In genomic region chr17:35649429-35649828, GRCm38 (mm10) we compare ENCODE assay signal across 20 mouse cellular contexts. TPM values are rescaled to one million over a fixed set of nuclear protein-coding genes. Genes with fewer than 3 reads are reported as not detected.
DNase-seq lines count a peak whose midpoint lies in the region; ATAC-seq and TF ChIP-seq lines count a peak whose summit lies in the region.
"Had no signal": no experiment of that assay in that cellular context is flagged by ENCODE, and none has a peak within 500 bp of the region (broad histone marks: within the 10 kb centered on the region; RNA-seq: fewer than 3 reads in every experiment).

No protein-coding gene starts in this region.

- no peaks in the 10 kb centered on the region for H3K36me3 ChIP-seq in intestine, embryonic 16.5 days (ENCODE audit: control insufficient read depth, insufficient read depth, low read length)
- H3K36me3 ChIP-seq in kidney, embryonic 14.5 days (ENCODE audit: control insufficient read depth, insufficient read depth, low read length) = no peaks in the 10 kb centered on the region
- H3K36me3 ChIP-seq in lung, embryonic 14.5 days (ENCODE audit: insufficient read depth) = no peaks in the 10 kb centered on the region; the same call in 1 of the 2 replicates
- H3K36me3 ChIP-seq in stomach, embryonic 14.5 days (ENCODE audit: control insufficient read depth, insufficient read depth, low read length) = peaks cover under 1% of the 10 kb centered on the region; the same call in 1 of the 2 replicates
- H3K36me3 ChIP-seq: heart, embryonic 12.5 days had no signal

- DNase-seq in lung, embryonic 14.5 days = peak; percentile 77
- no peak for DNase-seq in gastrocnemius, adult 2 months
- DNase-seq in gastrocnemius, adult 18-20 months (ENCODE audit: low spot score) = no peak
- DNase-seq in spleen, postnatal 4 days (ENCODE audit: low spot score in 2 of 2) = no peak
- DNase-seq: cerebellum, adult 2 months; forebrain, postnatal 0 days; heart, postnatal 4 days; right cerebral cortex, postnatal 14 days; thymus, adult 2 months had no signal

- ATAC-seq in intestine, embryonic 16.5 days = peak; percentile 95
- ATAC-seq in kidney, embryonic 14.5 days (ENCODE audit: low FRiP score, low TSS enrichment) = no peak; the same call in 1 of the 2 replicates
- ATAC-seq in lung, embryonic 14.5 days (ENCODE audit: insufficient read depth) = peak; percentile 89
- ATAC-seq in stomach, embryonic 14.5 days (ENCODE audit: insufficient number of reproducible peaks, insufficient read depth, low FRiP score, low read depth) = peak; percentile 91
- no peak for ATAC-seq in megakaryocyte-erythroid progenitor cell, adult 5-6 weeks (replicated peaks; ENCODE audit: low FRiP score, low TSS enrichment, poor library complexity, severe bottlenecking)
- ATAC-seq: forebrain, postnatal 0 days; midbrain, embryonic 16.5 days had no signal

- peak overlapping the region; percentile 10; the same call in 1 of the 2 replicates for H3K4me2 ChIP-seq in intestine, embryonic 16.5 days (ENCODE audit: low read depth, low read length)
- no peak overlapping the region for H3K4me2 ChIP-seq in kidney, embryonic 14.5 days (replicated peaks; ENCODE audit: low read depth, low read length)
- peak overlapping the region; percentile 53 for H3K4me2 ChIP-seq in lung, embryonic 14.5 days
- H3K4me2 ChIP-seq in stomach, embryonic 14.5 days (replicated peaks; ENCODE audit: low read depth, low read length) = peak overlapping the region; percentile 24
- H3K4me2 ChIP-seq: heart, embryonic 12.5 days had no signal

- intact Hi-C loops in gastrocnemius, adult 2 months (cut with DNase I) = no loop called here

- peak overlapping the region; percentile 44; the same call in 1 of the 2 replicates for H3K9ac ChIP-seq in intestine, embryonic 16.5 days (ENCODE audit: low read depth, low read length)
- no peak overlapping the region for H3K9ac ChIP-seq in kidney, embryonic 14.5 days (ENCODE audit: low read depth, low read length)
- no peak overlapping the region for H3K9ac ChIP-seq in lung, embryonic 14.5 days
- no peak overlapping the region for H3K9ac ChIP-seq in stomach, embryonic 14.5 days (replicated peaks; ENCODE audit: low read depth, low read length)
- H3K9ac ChIP-seq: forebrain, postnatal 0 days; heart, embryonic 12.5 days had no signal

- peak overlapping the region; percentile 50 for H3K27ac ChIP-seq in intestine, embryonic 16.5 days (ENCODE audit: low read length)
- peak overlapping the region; percentile 69; the same call in 1 of the 2 replicates for H3K27ac ChIP-seq in kidney, embryonic 14.5 days (ENCODE audit: low read depth, low read length)
- peak overlapping the region; percentile 92 for H3K27ac ChIP-seq in lung, embryonic 14.5 days (ENCODE audit: low read depth)
- peak overlapping the region; percentile 90 for H3K27ac ChIP-seq in stomach, embryonic 14.5 days (ENCODE audit: low read length)
- H3K27ac ChIP-seq in gastrocnemius, adult 2 months = no peak overlapping the region

- H3K27me3 ChIP-seq in intestine, embryonic 16.5 days (replicated peaks; ENCODE audit: control insufficient read depth, insufficient read depth, low read length) = no peaks in the 10 kb centered on the region
- H3K27me3 ChIP-seq in kidney, embryonic 14.5 days (ENCODE audit: control insufficient read depth, insufficient read depth, low read length) = no peaks in the 10 kb centered on the region
- H3K27me3 ChIP-seq in lung, embryonic 14.5 days (ENCODE audit: insufficient read depth, low read length) = no peaks in the 10 kb centered on the region
- no peaks in the 10 kb centered on the region for H3K27me3 ChIP-seq in stomach, embryonic 14.5 days (ENCODE audit: control insufficient read depth, insufficient read depth, low read length)

- H3K4me1 ChIP-seq in intestine, embryonic 16.5 days (ENCODE audit: control insufficient read depth, insufficient read depth, low read length) = peaks cover 13% of the 10 kb centered on the region; the same call in 1 of the 2 replicates
- H3K4me1 ChIP-seq in kidney, embryonic 14.5 days (ENCODE audit: control insufficient read depth, insufficient read depth, low read length) = 0 out of 2 replicates have a peak, but pooled peaks cover 10% of the 10 kb centered on the region
- H3K4me1 ChIP-seq in lung, embryonic 14.5 days (ENCODE audit: insufficient read depth) = 0 out of 2 replicates have a peak, but pooled peaks cover 3% of the 10 kb centered on the region
- H3K4me1 ChIP-seq in stomach, embryonic 14.5 days (ENCODE audit: control insufficient read depth, insufficient read depth, low read length) = no peaks in the 10 kb centered on the region
- H3K4me1 ChIP-seq: heart, embryonic 12.5 days had no signal

- no peak overlapping the region for H3K4me3 ChIP-seq in intestine, embryonic 16.5 days (ENCODE audit: low read length)
- H3K4me3 ChIP-seq in kidney, embryonic 14.5 days (ENCODE audit: low read length) = no peak overlapping the region
- peak overlapping the region; percentile 22 for H3K4me3 ChIP-seq in lung, embryonic 14.5 days (ENCODE audit: low read depth, low read length)
- no peak overlapping the region for H3K4me3 ChIP-seq in stomach, embryonic 14.5 days (ENCODE audit: low read depth, low read length)
- H3K4me3 ChIP-seq in gastrocnemius, adult 2 months = no peak overlapping the region
- H3K4me3 ChIP-seq: heart, embryonic 12.5 days had no signal

- no peak for TF ChIP-seq CTCF in lung, embryonic 14.5 days (IDR thresholded peaks at IDR 0.05; ENCODE audit: low read depth)
- no peak for TF ChIP-seq CTCF in gastrocnemius, adult 2 months (IDR thresholded peaks at IDR 0.05)

- H3K9me3 ChIP-seq in intestine, embryonic 16.5 days (ENCODE audit: control insufficient read depth, low read length) = no peaks in the 10 kb centered on the region
- no peaks in the 10 kb centered on the region for H3K9me3 ChIP-seq in kidney, embryonic 14.5 days (ENCODE audit: control insufficient read depth, low read length)
- H3K9me3 ChIP-seq in lung, embryonic 14.5 days (ENCODE audit: low read depth, low read length) = no peaks in the 10 kb centered on the region
- no peaks in the 10 kb centered on the region for H3K9me3 ChIP-seq in stomach, embryonic 14.5 days (ENCODE audit: control insufficient read depth, low read depth, low read length)
- H3K9me3 ChIP-seq: heart, embryonic 12.5 days had no signal

- 52% methylated on average over 2 of the region's 2 CpGs for WGBS in intestine, embryonic 16.5 days
- WGBS in kidney, embryonic 14.5 days = 67% methylated on average over 2 of the region's 2 CpGs
- 50% methylated on average over 2 of the region's 2 CpGs for WGBS in lung, embryonic 14.5 days
- 54% methylated on average over 2 of the region's 2 CpGs for WGBS in stomach, embryonic 14.5 days

RNA-seq across cellular contexts. Expression of gene Mucl3, which starts 5.9 kb away (rescaled TPM):
- 0.20 and 0.21 TPM in 2 replicates for polyA plus RNA-seq in intestine, embryonic 16.5 days (2015; fragmentation: Nextera tagmentation; extraction: Ambion mirVana)
- polyA plus RNA-seq in kidney, embryonic 14.5 days (2014; fragmentation: Nextera tagmentation; extraction: Ambion mirVana) = 0.15 and 0.24 TPM in 2 replicates
- polyA plus RNA-seq in lung, embryonic 14.5 days (2014; fragmentation: Nextera tagmentation; extraction: Ambion mirVana) = 1.0 and 1.4 TPM in 2 replicates
- polyA plus RNA-seq in stomach, embryonic 14.5 days (2014; fragmentation: Nextera tagmentation; extraction: Ambion mirVana) = 13.2 and 13.4 TPM in 2 replicates
- not detected for total RNA-seq in gastrocnemius, adult 2 months (2021)
- not detected for total RNA-seq in gastrocnemius, adult 18-20 months (2021)
- total RNA-seq in megakaryocyte-erythroid progenitor cell, adult 5-6 weeks (2014; fragmentation: Nextera tagmentation) = not detected in 2 replicates
- total RNA-seq in megakaryocyte-erythroid progenitor cell, adult 5-6 weeks (2017) = not detected in 2 replicates
- total RNA-seq: forebrain, postnatal 0 days; gastrocnemius, postnatal 4 days; heart, postnatal 4 days; layer of hippocampus, adult 8-10 months; left cerebral cortex, adult 8-10 months had no signal
- polyA plus RNA-seq: cerebellum, adult 2 months; forebrain, postnatal 0 days had no signal

RNA-seq across cellular contexts. Expression of gene Vars2, which starts 18.0 kb away (rescaled TPM):
- polyA plus RNA-seq in intestine, embryonic 16.5 days (2015; fragmentation: Nextera tagmentation; extraction: Ambion mirVana) = 19.3 and 22.8 TPM in 2 replicates
- 9.5 and 16.8 TPM in 2 replicates for polyA plus RNA-seq in kidney, embryonic 14.5 days (2014; fragmentation: Nextera tagmentation; extraction: Ambion mirVana)
- 22.4 and 24.1 TPM in 2 replicates for polyA plus RNA-seq in lung, embryonic 14.5 days (2014; fragmentation: Nextera tagmentation; extraction: Ambion mirVana)
- 14.0 and 18.7 TPM in 2 replicates for polyA plus RNA-seq in stomach, embryonic 14.5 days (2014; fragmentation: Nextera tagmentation; extraction: Ambion mirVana)
- 10 to 100 TPM; 12.8 to 16.8 TPM for total RNA-seq in gastrocnemius, adult 2 months (2021)
- 10 to 100 TPM in 1 of 2 experiments, 1 to 10 TPM in 1; 9.8 to 13.7 TPM for total RNA-seq in gastrocnemius, adult 18-20 months (2021)
- 32.5 and 44.2 TPM in 2 replicates for total RNA-seq in megakaryocyte-erythroid progenitor cell, adult 5-6 weeks (2014; fragmentation: Nextera tagmentation)
- total RNA-seq in megakaryocyte-erythroid progenitor cell, adult 5-6 weeks (2017) = 8.3 and 19.1 TPM in 2 replicates

RNA-seq across cellular contexts. Expression of gene Gm9573, which starts 23.0 kb away (rescaled TPM):
- polyA plus RNA-seq in intestine, embryonic 16.5 days (2015; fragmentation: Nextera tagmentation; extraction: Ambion mirVana) = not detected in 2 replicates
- polyA plus RNA-seq in kidney, embryonic 14.5 days (2014; fragmentation: Nextera tagmentation; extraction: Ambion mirVana) = not detected in 2 replicates
- polyA plus RNA-seq in lung, embryonic 14.5 days (2014; fragmentation: Nextera tagmentation; extraction: Ambion mirVana) = not detected in 2 replicates
- not detected in 2 replicates for polyA plus RNA-seq in stomach, embryonic 14.5 days (2014; fragmentation: Nextera tagmentation; extraction: Ambion mirVana)
- not detected for total RNA-seq in gastrocnemius, adult 2 months (2021)
- not detected for total RNA-seq in gastrocnemius, adult 18-20 months (2021)
- not detected in 2 replicates for total RNA-seq in megakaryocyte-erythroid progenitor cell, adult 5-6 weeks (2014; fragmentation: Nextera tagmentation)
- total RNA-seq in megakaryocyte-erythroid progenitor cell, adult 5-6 weeks (2017) = not detected in 2 replicates
- total RNA-seq: forebrain, postnatal 0 days; gastrocnemius, postnatal 4 days; heart, postnatal 4 days; layer of hippocampus, adult 8-10 months had no signal
- polyA plus RNA-seq: C2C12; cerebellum, adult 2 months; forebrain, postnatal 0 days; heart, embryonic 12.5 days; limb, embryonic 14.5 days; midbrain, embryonic 16.5 days had no signal

RNA-seq across cellular contexts. Expression of gene Gtf2h4, which starts 24.1 kb away (rescaled TPM):
- polyA plus RNA-seq in intestine, embryonic 16.5 days (2015; fragmentation: Nextera tagmentation; extraction: Ambion mirVana) = 41.9 and 45.1 TPM in 2 replicates
- 50.7 and 56.7 TPM in 2 replicates for polyA plus RNA-seq in kidney, embryonic 14.5 days (2014; fragmentation: Nextera tagmentation; extraction: Ambion mirVana)
- polyA plus RNA-seq in lung, embryonic 14.5 days (2014; fragmentation: Nextera tagmentation; extraction: Ambion mirVana) = 47.4 and 49.3 TPM in 2 replicates
- polyA plus RNA-seq in stomach, embryonic 14.5 days (2014; fragmentation: Nextera tagmentation; extraction: Ambion mirVana) = 40.1 and 42.7 TPM in 2 replicates
- total RNA-seq in gastrocnemius, adult 2 months (2021) = 10 to 100 TPM; 18.1 to 24.2 TPM
- 10 to 100 TPM; 17.7 to 18.9 TPM for total RNA-seq in gastrocnemius, adult 18-20 months (2021)
- 30.3 and 52.4 TPM in 2 replicates for total RNA-seq in megakaryocyte-erythroid progenitor cell, adult 5-6 weeks (2014; fragmentation: Nextera tagmentation)
- total RNA-seq in megakaryocyte-erythroid progenitor cell, adult 5-6 weeks (2017) = 35.0 and 40.6 TPM in 2 replicates

RNA-seq across cellular contexts. Expression of gene Sfta2, which starts 48.1 kb away (rescaled TPM):
- polyA plus RNA-seq in intestine, embryonic 16.5 days (2015; fragmentation: Nextera tagmentation; extraction: Ambion mirVana) = 1.2 and 3.3 TPM in 2 replicates
- 3.3 and 4.2 TPM in 2 replicates for polyA plus RNA-seq in kidney, embryonic 14.5 days (2014; fragmentation: Nextera tagmentation; extraction: Ambion mirVana)
- 61.3 and 64.3 TPM in 2 replicates for polyA plus RNA-seq in lung, embryonic 14.5 days (2014; fragmentation: Nextera tagmentation; extraction: Ambion mirVana)
- 20.2 and 25.2 TPM in 2 replicates for polyA plus RNA-seq in stomach, embryonic 14.5 days (2014; fragmentation: Nextera tagmentation; extraction: Ambion mirVana)
- total RNA-seq in gastrocnemius, adult 2 months (2021) = not detected
- total RNA-seq in gastrocnemius, adult 18-20 months (2021) = not detected
- total RNA-seq in megakaryocyte-erythroid progenitor cell, adult 5-6 weeks (2014; fragmentation: Nextera tagmentation) = not detected in 2 replicates
- not detected in 2 replicates for total RNA-seq in megakaryocyte-erythroid progenitor cell, adult 5-6 weeks (2017)
- total RNA-seq: forebrain, postnatal 0 days; gastrocnemius, postnatal 4 days; heart, postnatal 4 days; layer of hippocampus, adult 8-10 months; left cerebral cortex, adult 8-10 months had no signal
- polyA plus RNA-seq: C2C12; cerebellum, adult 2 months; forebrain, postnatal 0 days; heart, embryonic 12.5 days; limb, embryonic 14.5 days; midbrain, embryonic 16.5 days had no signal

Comparison
In these comparisons a context has a peak if more than half of its experiments do, and no peak if none do; other contexts are left out.
1. ATAC-seq: peak in intestine, embryonic 16.5 days (single experiment), lung, embryonic 14.5 days (single experiment) and stomach, embryonic 14.5 days (single experiment); none in kidney, embryonic 14.5 days (single experiment) and megakaryocyte-erythroid progenitor cell, adult 5-6 weeks (single experiment).